Mouse (Mus musculus): ENCODE measurements around the gene Vta1. TPM values are rescaled to one million over a fixed set of nuclear protein-coding genes. Genes with fewer than 3 reads are reported as not detected.

The Vta1 gene
- polyA plus RNA-seq (2017; shearing (Covaris generic)) = 111 TPM

DNA sequence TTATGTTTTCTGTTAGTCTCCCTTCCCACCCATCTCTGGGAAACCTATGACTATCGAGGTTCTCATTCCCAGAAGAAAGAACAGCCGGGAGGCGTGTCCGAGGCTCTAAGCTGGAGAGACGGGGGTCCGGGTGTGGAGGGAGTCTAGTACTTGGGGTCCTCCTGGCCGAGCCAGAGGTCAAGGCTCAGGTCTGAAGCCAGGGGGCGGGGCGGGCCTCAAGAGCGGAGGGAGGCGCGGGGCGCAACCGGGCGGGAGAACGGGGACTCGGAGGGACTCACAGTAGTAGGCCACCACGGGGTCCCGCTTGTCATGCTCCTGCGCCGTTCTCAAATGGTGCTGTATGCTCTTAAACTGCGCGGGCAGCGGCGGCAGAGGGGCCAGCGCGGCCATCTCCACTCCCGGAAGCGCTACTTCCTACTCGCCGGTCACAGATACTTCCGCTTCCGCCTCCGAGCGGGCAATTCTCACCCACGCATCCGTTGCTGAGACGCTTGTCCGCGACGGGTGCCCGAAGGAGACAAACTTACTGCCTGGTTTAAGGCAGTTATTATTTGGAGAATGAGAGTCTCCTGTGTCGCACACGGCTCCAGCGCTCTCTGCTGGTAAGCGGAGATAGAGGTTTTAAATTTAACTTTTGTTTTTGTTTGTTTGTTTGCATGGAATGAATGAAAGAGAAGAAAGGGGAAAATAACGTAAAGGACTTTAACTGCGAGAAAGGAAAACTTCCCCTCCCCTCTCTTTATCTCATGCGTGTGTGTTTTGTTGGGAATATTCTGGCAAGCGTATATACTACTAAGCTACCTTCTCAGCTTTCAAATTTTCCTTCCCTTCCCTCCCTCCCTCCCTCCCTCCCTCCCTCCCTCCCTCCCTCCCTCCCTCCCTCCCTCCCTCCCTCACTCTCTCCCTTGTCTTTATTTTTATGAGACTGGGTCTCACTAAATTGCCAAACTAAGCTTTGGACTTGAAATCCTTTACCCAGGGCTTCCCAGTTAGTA lies at the start of gene Vta1, which contains the start of gene Nmbr:
Gene Vta1 (minus strand): TSS at position 489 of the 995 bp plus-strand sequence.
Gene Nmbr (plus strand): TSS at position 520 of the 995 bp plus-strand sequence.

DNA sequence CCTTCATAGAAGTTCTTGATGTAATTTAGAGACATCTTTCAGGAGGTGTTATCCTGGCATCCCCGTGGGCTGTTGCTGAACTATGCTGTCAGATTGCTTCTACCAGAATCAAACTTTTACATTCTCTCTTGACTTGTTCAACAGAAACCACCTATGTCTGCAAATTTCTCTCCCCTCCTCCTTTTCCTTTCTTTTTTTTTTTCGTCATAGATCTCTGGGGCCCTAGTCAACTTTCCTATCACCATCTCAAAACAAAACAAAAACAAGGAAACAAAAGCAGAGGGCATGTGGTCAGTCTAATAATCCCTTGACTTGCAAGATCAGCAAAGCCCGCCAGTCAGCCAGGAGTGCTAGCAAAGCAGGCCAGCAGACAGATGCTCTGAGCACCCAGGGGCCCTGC lies 12.8 kb upstream of the Vta1 start, which contains the start of gene Gje1:
Gene Gje1 (minus strand): TSS at position 101 of the 400 bp plus-strand sequence.

Other genes with a start within 250 kb of the Vta1 start
- gene Adgrg6, start 159.9 kb downstream of the Vta1 start, polyA plus RNA-seq (2017; shearing (Covaris generic)) = not detected
- not detected for gene Nmbr, start within 50 bp of the Vta1 start, polyA plus RNA-seq (2017; shearing (Covaris generic))
- not detected for gene Gje1, start 12.7 kb upstream of the Vta1 start, polyA plus RNA-seq (2017; shearing (Covaris generic))